Mouse (Mus musculus): ENCODE measurements around the gene Borcs5. TPM values are rescaled to one million over a fixed set of nuclear protein-coding genes. Genes with fewer than 3 reads are reported as not detected.

Gene Borcs5
- polyA plus RNA-seq, 1 experiment from 2014 or later: 15.1 TPM

- Histone ChIP-seq H3K9me3 (ENCODE audit: control insufficient read depth, low read length) (no peaks in the 10 kb centered on the region), H3K4me2 (ENCODE audit: low read length) (no peak overlapping the region), H3K36me3 (ENCODE audit: control insufficient read depth, insufficient read depth, low read length) (peaks cover 65% of the 10 kb centered on the region), H3K4me1 (replicated peaks; ENCODE audit: control insufficient read depth, insufficient read depth, low read length) (no peaks in the 10 kb centered on the region), H3K27me3 (replicated peaks; ENCODE audit: control insufficient read depth, insufficient read depth, low read length) (no peaks in the 10 kb centered on the region), H3K27ac (ENCODE audit: low read depth) (no peak overlapping the region), H3K4me3 (ENCODE audit: low read depth, low read length) (no peak overlapping the region), H3K9ac (ENCODE audit: low read length) (no peak overlapping the region)
- no peak for DNase-seq (ENCODE audit: low spot score)
- ATAC-seq (replicated peaks; ENCODE audit: low FRiP score, low TSS enrichment, low read depth): no peak
- WGBS: 96% methylated on average over 5 of the region's 5 CpGs
These were observed 80.8 kb downstream of the Borcs5 start for GRCm38 (mm10) chr6:134720150-134720549.

GRCm38 (mm10) chr6:134721729-134722269, 82.5 kb downstream of the Borcs5 start:
- Histone ChIP-seq H3K9ac (ENCODE audit: low read length) (no peak overlapping the region), H3K27me3 (replicated peaks; ENCODE audit: control insufficient read depth, insufficient read depth, low read length) (no peaks in the 10 kb centered on the region), H3K27ac (ENCODE audit: low read depth) (no peak overlapping the region), H3K4me1 (replicated peaks; ENCODE audit: control insufficient read depth, insufficient read depth, low read length) (no peaks in the 10 kb centered on the region), H3K4me3 (ENCODE audit: low read depth, low read length) (no peak overlapping the region), H3K4me2 (ENCODE audit: low read length) (no peak overlapping the region), H3K9me3 (ENCODE audit: control insufficient read depth, low read length) (no peaks in the 10 kb centered on the region), H3K36me3 (ENCODE audit: control insufficient read depth, insufficient read depth, low read length) (peaks cover 67% of the 10 kb centered on the region)
- ATAC-seq (replicated peaks; ENCODE audit: low FRiP score, low TSS enrichment, low read depth) (no peak), DNase-seq (ENCODE audit: low spot score) (no peak)
- 70% methylated on average over 6 of the region's 6 CpGs for WGBS

- DNase-seq (ENCODE audit: low spot score) (no peak), ATAC-seq (replicated peaks; ENCODE audit: low FRiP score, low TSS enrichment, low read depth) (no peak)
- Histone ChIP-seq H3K9ac (ENCODE audit: low read length) (no peak overlapping the region), H3K27me3 (replicated peaks; ENCODE audit: control insufficient read depth, insufficient read depth, low read length) (no peaks in the 10 kb centered on the region), H3K27ac (ENCODE audit: low read depth) (no peak overlapping the region), H3K36me3 (ENCODE audit: control insufficient read depth, insufficient read depth, low read length) (peaks cover 58% of the 10 kb centered on the region), H3K4me2 (ENCODE audit: low read length) (no peak overlapping the region), H3K4me1 (replicated peaks; ENCODE audit: control insufficient read depth, insufficient read depth, low read length) (no peaks in the 10 kb centered on the region), H3K4me3 (ENCODE audit: low read depth, low read length) (no peak overlapping the region), H3K9me3 (ENCODE audit: control insufficient read depth, low read length) (no peaks in the 10 kb centered on the region)
- WGBS: 92% methylated on average over 8 of the region's 8 CpGs
These were observed 83.6 kb downstream of the Borcs5 start for GRCm38 (mm10) chr6:134722906-134723305.

- H3K27me3 ChIP-seq (replicated peaks; ENCODE audit: control insufficient read depth, insufficient read depth, low read length): no peaks in the 10 kb centered on the region
- WGBS: 88% methylated on average over 7 of the region's 7 CpGs
- H3K9me3 ChIP-seq (ENCODE audit: control insufficient read depth, low read length): no peaks in the 10 kb centered on the region
- H3K4me2 ChIP-seq (ENCODE audit: low read length): no peak overlapping the region
- H3K4me1 ChIP-seq (replicated peaks; ENCODE audit: control insufficient read depth, insufficient read depth, low read length): no peaks in the 10 kb centered on the region
- H3K36me3 ChIP-seq (ENCODE audit: control insufficient read depth, insufficient read depth, low read length): peaks cover 54% of the 10 kb centered on the region
- no peak overlapping the region for H3K4me3 ChIP-seq (ENCODE audit: low read depth, low read length)
- no peak overlapping the region for H3K9ac ChIP-seq (ENCODE audit: low read length)
- no peak for DNase-seq (ENCODE audit: low spot score)
- H3K27ac ChIP-seq (ENCODE audit: low read depth): no peak overlapping the region
- ATAC-seq (replicated peaks; ENCODE audit: low FRiP score, low TSS enrichment, low read depth): no peak
These were observed 84.0 kb downstream of the Borcs5 start for GRCm38 (mm10) chr6:134723326-134723725.

- 71% methylated on average over 9 of the region's 9 CpGs for WGBS
- no peaks in the 10 kb centered on the region for H3K9me3 ChIP-seq (ENCODE audit: control insufficient read depth, low read length)
- H3K27me3 ChIP-seq (replicated peaks; ENCODE audit: control insufficient read depth, insufficient read depth, low read length): no peaks in the 10 kb centered on the region
- H3K36me3 ChIP-seq (ENCODE audit: control insufficient read depth, insufficient read depth, low read length): peaks cover 47% of the 10 kb centered on the region
- 0 out of 2 replicates have a peak overlapping the region, but pooled peaks have one; percentile 6 for H3K27ac ChIP-seq (ENCODE audit: low read depth)
- H3K9ac ChIP-seq (ENCODE audit: low read length): no peak overlapping the region
- no peak for DNase-seq (ENCODE audit: low spot score)
- H3K4me1 ChIP-seq (replicated peaks; ENCODE audit: control insufficient read depth, insufficient read depth, low read length): no peaks in the 10 kb centered on the region
- no peak overlapping the region for H3K4me3 ChIP-seq (ENCODE audit: low read depth, low read length)
- peak; percentile 73 for ATAC-seq (replicated peaks; ENCODE audit: low FRiP score, low TSS enrichment, low read depth)
- H3K4me2 ChIP-seq (ENCODE audit: low read length): no peak overlapping the region
These were observed 84.7 kb downstream of the Borcs5 start for GRCm38 (mm10) chr6:134723833-134724553.

GRCm38 (mm10) chr6:134725406-134725805, 86.1 kb downstream of the Borcs5 start:
- Histone ChIP-seq H3K9me3 (ENCODE audit: control insufficient read depth, low read length) (no peaks in the 10 kb centered on the region), H3K27me3 (replicated peaks; ENCODE audit: control insufficient read depth, insufficient read depth, low read length) (no peaks in the 10 kb centered on the region), H3K9ac (ENCODE audit: low read length) (no peak overlapping the region), H3K4me2 (ENCODE audit: low read length) (no peak overlapping the region), H3K27ac (ENCODE audit: low read depth) (0 out of 2 replicates have a peak overlapping the region, but pooled peaks have one; percentile 1), H3K4me1 (replicated peaks; ENCODE audit: control insufficient read depth, insufficient read depth, low read length) (0 out of 2 replicates have a peak, but pooled peaks cover under 1% of the 10 kb centered on the region), H3K36me3 (ENCODE audit: control insufficient read depth, insufficient read depth, low read length) (peaks cover 33% of the 10 kb centered on the region), H3K4me3 (ENCODE audit: low read depth, low read length) (no peak overlapping the region)
- DNase-seq (ENCODE audit: low spot score) (no peak), ATAC-seq (replicated peaks; ENCODE audit: low FRiP score, low TSS enrichment, low read depth) (no peak)

GRCm38 (mm10) chr6:134730978-134731377, 91.7 kb downstream of the Borcs5 start:
- Histone ChIP-seq H3K4me2 (ENCODE audit: low read length) (no peak overlapping the region), H3K27ac (ENCODE audit: low read depth) (no peak overlapping the region)

GRCm38 (mm10) chr6:134732813-134733212, 93.5 kb downstream of the Borcs5 start:
- Histone ChIP-seq H3K27me3 (replicated peaks; ENCODE audit: control insufficient read depth, insufficient read depth, low read length) (no peaks in the 10 kb centered on the region), H3K4me1 (replicated peaks; ENCODE audit: control insufficient read depth, insufficient read depth, low read length) (peaks cover 8% of the 10 kb centered on the region), H3K4me3 (ENCODE audit: low read depth, low read length) (no peak overlapping the region), H3K9ac (ENCODE audit: low read length) (no peak overlapping the region), H3K9me3 (ENCODE audit: control insufficient read depth, low read length) (no peaks in the 10 kb centered on the region), H3K4me2 (ENCODE audit: low read length) (no peak overlapping the region), H3K36me3 (ENCODE audit: control insufficient read depth, insufficient read depth, low read length) (peaks cover 2% of the 10 kb centered on the region; the same call in 1 of the 2 replicates), H3K27ac (ENCODE audit: low read depth) (no peak overlapping the region)
- ATAC-seq (replicated peaks; ENCODE audit: low FRiP score, low TSS enrichment, low read depth) (no peak), DNase-seq (ENCODE audit: low spot score) (no peak)
- WGBS: 87% methylated on average over 8 of the region's 8 CpGs

More at GRCm38 (mm10) chr6:134730978-134731377, 91.7 kb downstream of the Borcs5 start:
- no peak overlapping the region for H3K9ac ChIP-seq (ENCODE audit: low read length)
- H3K36me3 ChIP-seq (ENCODE audit: control insufficient read depth, insufficient read depth, low read length): 0 out of 2 replicates have a peak, but pooled peaks cover 4% of the 10 kb centered on the region
- DNase-seq (ENCODE audit: low spot score) (no peak), ATAC-seq (replicated peaks; ENCODE audit: low FRiP score, low TSS enrichment, low read depth) (no peak; the same call in 1 of the 2 replicates)
- H3K27me3 ChIP-seq (replicated peaks; ENCODE audit: control insufficient read depth, insufficient read depth, low read length): no peaks in the 10 kb centered on the region
- H3K9me3 ChIP-seq (ENCODE audit: control insufficient read depth, low read length): no peaks in the 10 kb centered on the region
- peaks cover 8% of the 10 kb centered on the region for H3K4me1 ChIP-seq (replicated peaks; ENCODE audit: control insufficient read depth, insufficient read depth, low read length)
- H3K4me3 ChIP-seq (ENCODE audit: low read depth, low read length): no peak overlapping the region
- WGBS: 76% methylated on average over 3 of the region's 3 CpGs
